Mouse (Mus musculus) hindbrain, embryonic 16.5 days (tissue): ENCODE results near the gene Ccdc71. TPM values are rescaled to one million over a fixed set of nuclear protein-coding genes. Genes with fewer than 3 reads are reported as not detected.
A peak's percentile ranks its signal among the peaks of the same experiment; 100 is the strongest.

Experiments
- ATAC-seq: fragments of 200-750 bp; cut with Nextera tagmentation; 2 replicates; pipeline ENCODE4 v1.8.0; 2017; ENCODE audit warnings: moderate TSS enrichment, moderate library complexity
- H3K27ac ChIP-seq: fragments of 300-500 bp; sonication (generic); 2 replicates; pipeline ENCODE4 v1.5.1; 2014; ENCODE audit warnings: low read depth, mild to moderate bottlenecking, control low read depth, low read length, moderate library complexity
- H3K27me3 ChIP-seq: fragments of 300-500 bp; sonication (generic); replicated peaks from 2 replicates; pipeline ENCODE4 v1.6.1; 2014; ENCODE audit warnings: low read length; ENCODE audit not compliant: control insufficient read depth, insufficient read depth
- H3K36me3 ChIP-seq: fragments of 300-500 bp; sonication (generic); 2 replicates; pipeline ENCODE4 v1.6.1; 2014; ENCODE audit warnings: mild to moderate bottlenecking, low read length, moderate library complexity, mixed read lengths; ENCODE audit not compliant: control insufficient read depth, insufficient read depth
- H3K4me1 ChIP-seq: fragments of 300-500 bp; sonication (generic); 2 replicates; pipeline ENCODE4 v1.6.1; 2014; ENCODE audit warnings: low read depth, low read length; ENCODE audit not compliant: control insufficient read depth, insufficient read depth
- H3K4me2 ChIP-seq: fragments of 300-500 bp; sonication (generic); 2 replicates; pipeline ENCODE4 v1.6.1; 2014; ENCODE audit warnings: mild to moderate bottlenecking, low read length, control low read depth, moderate library complexity
- H3K4me3 ChIP-seq: fragments of 300-500 bp; sonication (generic); 2 replicates; pipeline ENCODE4 v1.5.1; 2014; ENCODE audit warnings: mild to moderate bottlenecking, low read length, control low read depth, moderate library complexity
- H3K9ac ChIP-seq: fragments of 300-500 bp; sonication (generic); 2 replicates; pipeline ENCODE4 v1.6.1; 2014; ENCODE audit warnings: low read depth, mild to moderate bottlenecking, control low read depth, low read length, moderate library complexity
- H3K9me3 ChIP-seq: fragments of 300-500 bp; sonication (generic); 2 replicates; pipeline ENCODE4 v1.6.1; 2014; ENCODE audit warnings: mild to moderate bottlenecking, low read length, moderate library complexity; ENCODE audit not compliant: control insufficient read depth
- WGBS: fragments of 180-500 bp; shearing (Covaris S2); extraction: QIAGEN DNeasy Blood & Tissue Kit; methylation state at CpG from one replicate; pipeline ENCODE4 v1.1.7; 2014; 5-methylcytosine and 5-hydroxymethylcytosine counted together
- polyA plus RNA-seq: library from polyadenylated mRNA; unstranded; fragments of >200 nt; fragmentation: Nextera tagmentation; extraction: Ambion mirVana; gene quantifications from 2 replicates; pipeline ENCODE4 v1.2.1, GENCODE M21; 2015

Ccdc71 gene
- 57.6 and 68.3 TPM in 2 replicates for polyA plus RNA-seq

- peak within 1 kb of the TSS; percentile 97 for H3K4me2 ChIP-seq
- H3K9ac ChIP-seq: peak within 1 kb of the TSS; percentile 92
- peaks cover 13% of the 10 kb centered on the region for H3K4me1 ChIP-seq
- no peaks in the 10 kb centered on the region for H3K27me3 ChIP-seq
- peaks cover 19% of the 10 kb centered on the region for H3K36me3 ChIP-seq
- H3K4me3 ChIP-seq: peak within 1 kb of the TSS; percentile 87
- peak; percentile 85 for ATAC-seq
- under 1% methylated on average over 46 of the region's 52 CpGs for WGBS
- H3K27ac ChIP-seq: peak within 1 kb of the TSS; percentile 88
- H3K9me3 ChIP-seq: no peaks in the 10 kb centered on the region
Measured at GRCm38 (mm10) chr9:108460319-108461178, at the start of gene Ccdc71. TSS of gene Ccdc71 (plus strand) at chr9:108460527.

- Histone ChIP-seq H3K4me3 (no peak overlapping the region), H3K4me2 (no peak overlapping the region), H3K36me3 (no peaks in the 10 kb centered on the region), H3K9ac (no peak overlapping the region), H3K27ac (no peak overlapping the region), H3K4me1 (no peaks in the 10 kb centered on the region), H3K27me3 (no peaks in the 10 kb centered on the region), H3K9me3 (no peaks in the 10 kb centered on the region)
- no peak for ATAC-seq
- 68% methylated on average over 9 of the region's 9 CpGs for WGBS
Measured at GRCm38 (mm10) chr9:108411381-108411942, 48.9 kb upstream of the Ccdc71 start.

GRCm38 (mm10) chr9:108412221-108412620 is 48.1 kb upstream of the Ccdc71 start:
- WGBS: 89% methylated on average over 1 of the region's 1 CpGs
- ATAC-seq: no peak

DNA sequence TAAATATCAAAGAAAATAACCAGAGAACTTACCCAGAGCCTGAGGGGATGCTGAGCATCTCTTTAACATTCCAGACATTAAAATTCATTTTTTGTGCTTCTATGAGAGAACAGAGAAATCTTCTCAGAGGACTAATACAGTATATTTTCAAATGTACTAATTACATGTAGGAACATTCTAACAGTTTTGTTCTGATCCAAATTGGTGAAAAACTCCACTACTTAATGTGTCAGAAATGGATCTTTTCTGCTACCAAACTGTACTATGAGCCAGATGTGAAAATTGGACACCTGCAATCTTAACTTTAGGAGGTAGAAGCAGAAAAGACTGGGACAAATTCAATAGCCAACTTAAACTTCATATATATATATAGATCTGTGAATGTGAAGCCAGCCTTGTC is 31.9 kb upstream of the Ccdc71 start, which contains the start of gene Ccdc36:
Gene Ccdc36, minus strand, starts transcription at position 101 of the 400 bp plus-strand sequence.
- H3K4me2 ChIP-seq: no peak within 1 kb of the TSS

More at GRCm38 (mm10) chr9:108412221-108412620, 48.1 kb upstream of the Ccdc71 start:
- no peak overlapping the region for H3K4me2 ChIP-seq
- H3K36me3 ChIP-seq: no peaks in the 10 kb centered on the region
- H3K4me1 ChIP-seq: no peaks in the 10 kb centered on the region
- H3K9ac ChIP-seq: no peak overlapping the region
- H3K9me3 ChIP-seq: no peaks in the 10 kb centered on the region
- no peaks in the 10 kb centered on the region for H3K27me3 ChIP-seq
- no peak overlapping the region for H3K27ac ChIP-seq
- no peak overlapping the region for H3K4me3 ChIP-seq

DNA sequence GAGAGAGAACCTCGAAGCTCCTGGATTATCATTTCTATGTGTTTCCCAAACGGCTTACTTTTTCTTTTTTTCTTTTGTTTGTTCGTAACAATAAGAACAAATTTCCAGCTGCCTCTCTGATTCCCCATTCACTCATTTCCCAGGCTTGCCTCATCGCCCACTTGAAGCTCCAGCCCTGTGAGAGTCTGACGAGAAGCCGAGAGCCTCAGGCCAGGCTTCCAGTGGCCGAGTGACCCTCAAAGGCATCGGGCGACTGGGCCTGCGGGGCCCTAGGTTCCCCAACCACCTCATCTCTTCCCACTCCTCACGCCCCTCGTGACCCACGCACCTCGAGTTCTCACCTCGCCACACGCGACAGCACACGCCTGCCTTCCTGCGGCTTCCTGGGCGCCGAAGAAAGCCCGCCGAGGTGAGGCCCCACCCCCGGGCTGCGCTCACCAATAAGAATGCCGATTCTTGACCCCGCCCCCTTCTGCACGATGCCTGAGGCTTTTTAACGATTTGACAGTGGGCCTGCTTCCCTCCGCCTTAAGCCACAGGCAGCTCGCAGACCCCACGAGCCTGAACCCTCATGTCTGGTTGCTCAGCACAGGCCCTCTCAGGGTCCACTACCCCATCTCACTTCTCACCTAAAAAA is 28.8 kb upstream of the Ccdc71 start:
- WGBS: 56% methylated on average over 32 of the region's 32 CpGs
- Histone ChIP-seq H3K4me3 (peak overlapping the region; percentile 39), H3K4me1 (no peaks in the 10 kb centered on the region; the same call in 1 of the 2 replicates), H3K36me3 (no peaks in the 10 kb centered on the region), H3K4me2 (peak overlapping the region; percentile 55), H3K9ac (peak overlapping the region; percentile 53), H3K27me3 (no peaks in the 10 kb centered on the region), H3K9me3 (no peaks in the 10 kb centered on the region), H3K27ac (no peak overlapping the region)
- peak; percentile 68 for ATAC-seq

More for the DNA sequence above, 31.9 kb upstream of the Ccdc71 start, which contains the start of gene Ccdc36:
- no peaks in the 10 kb centered on the region for H3K4me1 ChIP-seq
- no peak within 1 kb of the TSS for H3K27ac ChIP-seq
- H3K9ac ChIP-seq: no peak within 1 kb of the TSS
- no peak for ATAC-seq
- H3K27me3 ChIP-seq: no peaks in the 10 kb centered on the region
- no peak within 1 kb of the TSS for H3K4me3 ChIP-seq
- no peaks in the 10 kb centered on the region for H3K36me3 ChIP-seq
- no peaks in the 10 kb centered on the region for H3K9me3 ChIP-seq

GRCm38 (mm10) chr9:108436182-108436581 is 24.1 kb upstream of the Ccdc71 start, which contains the start of gene BC048562:
TSS of gene BC048562 (plus strand) at chr9:108436482.
- H3K4me3 ChIP-seq: no peak within 1 kb of the TSS
- no peaks in the 10 kb centered on the region; the same call in none of the 2 replicates for H3K4me1 ChIP-seq
- 19% methylated on average over 3 of the region's 3 CpGs for WGBS
- H3K36me3 ChIP-seq: no peaks in the 10 kb centered on the region
- ATAC-seq: no peak
- H3K9ac ChIP-seq: no peak within 1 kb of the TSS
- H3K9me3 ChIP-seq: no peaks in the 10 kb centered on the region
- no peaks in the 10 kb centered on the region for H3K27me3 ChIP-seq
- no peak within 1 kb of the TSS for H3K4me2 ChIP-seq
- no peak within 1 kb of the TSS for H3K27ac ChIP-seq

GRCm38 (mm10) chr9:108439176-108439575 is 21.2 kb upstream of the Ccdc71 start:
- no peak overlapping the region for H3K9ac ChIP-seq
- H3K27me3 ChIP-seq: no peaks in the 10 kb centered on the region
- H3K36me3 ChIP-seq: no peaks in the 10 kb centered on the region
- no peaks in the 10 kb centered on the region for H3K9me3 ChIP-seq
- no peak overlapping the region for H3K4me2 ChIP-seq
- no peak overlapping the region for H3K27ac ChIP-seq
- H3K4me3 ChIP-seq: no peak overlapping the region
- WGBS: 72% methylated on average over 6 of the region's 6 CpGs
- ATAC-seq: no peak
- H3K4me1 ChIP-seq: no peaks in the 10 kb centered on the region; the same call in none of the 2 replicates

GRCm38 (mm10) chr9:108440485-108440884 is 19.8 kb upstream of the Ccdc71 start:
- no peak overlapping the region for H3K4me2 ChIP-seq
- no peaks in the 10 kb centered on the region for H3K36me3 ChIP-seq
- no peaks in the 10 kb centered on the region; the same call in none of the 2 replicates for H3K4me1 ChIP-seq
- no peak overlapping the region for H3K9ac ChIP-seq
- no peaks in the 10 kb centered on the region for H3K9me3 ChIP-seq
- 85% methylated on average over 5 of the region's 5 CpGs for WGBS
- H3K4me3 ChIP-seq: no peak overlapping the region
- H3K27me3 ChIP-seq: no peaks in the 10 kb centered on the region
- ATAC-seq: no peak
- no peak overlapping the region for H3K27ac ChIP-seq
